Mouse (Mus musculus) layer of hippocampus, adult 9-11 months (tissue): ENCODE measurements at regions not wholly inside any gene's neighbourhood (a gene's known extent, or its start where the extent isn't known, plus 50 kb on each side); places are given as distances from the start of the nearest gene placed in this dataset.
"Not testable (repeated sequence)": the region's sequence is repeated elsewhere in the genome, so short reads cannot be mapped to it uniquely, and the experiment has no call there.

Experiments used
- DNase-seq: peaks from one replicate; pipeline ENCODE4 v3.0.0; 2022

- no peak for DNase-seq
Measured at GRCm38 (mm10) chr12:8447612-8448011, 52.2 kb downstream of the Rhob start.

GRCm38 (mm10) chr12:8447025-8447424, 52.8 kb downstream of the Rhob start:
- no peak for DNase-seq

GRCm38 (mm10) chr12:8444975-8445853, 54.6 kb downstream of the Rhob start:
- no peak for DNase-seq

GRCm38 (mm10) chr12:8443917-8444453, 55.8 kb downstream of the Rhob start:
- DNase-seq, result no peak

- no peak for DNase-seq
Measured at GRCm38 (mm10) chr12:8443253-8443661, 56.6 kb downstream of the Rhob start.

GRCm38 (mm10) chr12:8441275-8441674, 58.5 kb downstream of the Rhob start:
- no peak for DNase-seq

- DNase-seq, result no peak
Measured at GRCm38 (mm10) chr12:8440373-8440772, 59.4 kb downstream of the Rhob start.

GRCm38 (mm10) chr12:8439957-8440356, 59.9 kb downstream of the Rhob start:
- no peak for DNase-seq

GRCm38 (mm10) chr12:8439486-8439885, 60.3 kb downstream of the Rhob start:
- DNase-seq, result peak; percentile 43

GRCm38 (mm10) chr12:8438638-8439037, 61.2 kb downstream of the Rhob start:
- no peak for DNase-seq

GRCm38 (mm10) chr12:8436976-8437580, 62.7 kb downstream of the Rhob start:
- peak; percentile 43 for DNase-seq

GRCm38 (mm10) chr12:8436553-8436952, 63.3 kb downstream of the Rhob start:
- no peak for DNase-seq

GRCm38 (mm10) chr12:8435651-8436348, 64.0 kb downstream of the Rhob start:
- DNase-seq, result not testable (repeated sequence)

GRCm38 (mm10) chr12:8428228-8428990, 71.4 kb downstream of the Rhob start:
- no peak for DNase-seq

- DNase-seq, result no peak
Measured at GRCm38 (mm10) chr12:8424515-8424914, 75.3 kb downstream of the Rhob start.

GRCm38 (mm10) chr12:8422676-8423075, 77.1 kb downstream of the Rhob start:
- DNase-seq, result peak; percentile 58

- no peak for DNase-seq
Measured at GRCm38 (mm10) chr12:8421271-8421567, 78.6 kb downstream of the Rhob start.

- no peak for DNase-seq
Measured at GRCm38 (mm10) chr12:8420511-8421270, 79.1 kb downstream of the Rhob start.

GRCm38 (mm10) chr12:8418890-8419289, 80.9 kb downstream of the Rhob start:
- no peak for DNase-seq

GRCm38 (mm10) chr12:8417127-8417790, 82.5 kb downstream of the Rhob start:
- DNase-seq, result no peak

GRCm38 (mm10) chr12:8412125-8412524, 87.7 kb downstream of the Rhob start:
- no peak for DNase-seq
